Mouse (Mus musculus) testis, adult 2 months (tissue): ENCODE results near the gene Aamp.

Experiments
- CTCF ChIP-seq: fragments of 200-500 bp; IDR thresholded peaks from 2 replicates; pipeline ENCODE4 v1.5.1; 2012; ENCODE audit warnings: low read depth, mild to moderate bottlenecking, inconsistent platforms, low read length, moderate library complexity; ENCODE audit not compliant: control insufficient read depth, insufficient read depth, insufficient replicate concordance
- POLR2A ChIP-seq: fragments of 200-500 bp; IDR thresholded peaks from 2 replicates; pipeline ENCODE4 v1.6.1; 2012; ENCODE audit warnings: low read depth, mild to moderate bottlenecking, inconsistent platforms, low read length, moderate library complexity; ENCODE audit not compliant: control insufficient read depth

GRCm38 (mm10) chr1:74302229-74302628 lies 17.7 kb upstream of the Aamp start:
- TF ChIP-seq CTCF = no peak
- TF ChIP-seq POLR2A = no peak
